Comparison of ENCODE assay signal across 14 mouse cellular contexts in the genomic region with DNA sequence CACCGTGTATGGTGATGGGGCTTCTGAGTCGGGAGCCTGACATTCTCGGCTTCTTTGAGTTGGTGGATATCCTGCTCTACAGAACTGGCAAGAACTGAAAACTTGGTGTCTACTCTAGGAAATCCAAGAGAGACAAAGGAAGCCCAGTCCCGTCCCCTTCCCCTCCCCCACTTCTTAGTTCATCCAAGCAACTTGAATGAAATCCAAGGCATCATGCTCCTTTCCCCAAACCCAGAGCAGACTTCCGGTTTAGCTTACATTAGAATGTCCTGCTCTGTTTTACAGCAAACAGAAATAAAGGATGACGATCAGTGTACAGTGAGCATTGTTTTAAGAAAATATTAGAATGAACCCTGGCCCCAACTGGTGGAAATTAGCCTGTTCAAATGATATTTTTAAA. TPM values are rescaled to one million over a fixed set of nuclear protein-coding genes. Genes with fewer than 3 reads are reported as not detected.
DNase-seq lines count a peak whose midpoint lies in the region; ATAC-seq and TF ChIP-seq lines count a peak whose summit lies in the region.
"Had no signal": no experiment of that assay in that cellular context is flagged by ENCODE, and none has a peak within 500 bp of the region (broad histone marks: within the 10 kb centered on the region; RNA-seq: fewer than 3 reads in every experiment).

No protein-coding gene starts in this region.

- no peak for TF ChIP-seq EP300 in heart, postnatal 0 days (IDR thresholded peaks at IDR 0.05; ENCODE audit: low read depth)

- no peaks in the 10 kb centered on the region for H3K36me3 ChIP-seq in heart, embryonic 13.5 days
- no peaks in the 10 kb centered on the region for H3K36me3 ChIP-seq in heart, embryonic 11.5 days (ENCODE audit: control insufficient read depth, insufficient read depth, low read length)
- no peaks in the 10 kb centered on the region for H3K36me3 ChIP-seq in lung, embryonic 15.5 days
- no peaks in the 10 kb centered on the region for H3K36me3 ChIP-seq in heart, postnatal 0 days (replicated peaks; ENCODE audit: control insufficient read depth, insufficient read depth, low read length)
- H3K36me3 ChIP-seq: hindbrain, embryonic 10.5 days had no signal

- H3K9ac ChIP-seq in heart, embryonic 13.5 days: no peak overlapping the region
- no peak overlapping the region for H3K9ac ChIP-seq in heart, embryonic 11.5 days (ENCODE audit: low read depth, low read length)
- H3K9ac ChIP-seq in lung, embryonic 15.5 days: no peak overlapping the region
- H3K9ac ChIP-seq in heart, postnatal 0 days (replicated peaks; ENCODE audit: low read depth, low read length): no peak overlapping the region
- H3K9ac ChIP-seq: forebrain, embryonic 13.5 days had no signal

- no peak overlapping the region for H3K4me2 ChIP-seq in heart, embryonic 13.5 days
- H3K4me2 ChIP-seq in heart, embryonic 11.5 days: no peak overlapping the region
- H3K4me2 ChIP-seq in lung, embryonic 15.5 days: no peak overlapping the region; the same call in 1 of the 2 replicates
- H3K4me2 ChIP-seq in heart, postnatal 0 days (ENCODE audit: low read depth, low read length): peak overlapping the region; percentile 13; the same call in 1 of the 2 replicates
- H3K4me2 ChIP-seq: forebrain, embryonic 13.5 days; liver, embryonic 11.5 days had no signal

- no peaks in the 10 kb centered on the region for H3K4me1 ChIP-seq in heart, embryonic 13.5 days
- no peaks in the 10 kb centered on the region for H3K4me1 ChIP-seq in heart, embryonic 11.5 days (ENCODE audit: control insufficient read depth, insufficient read depth, low read length)
- peaks cover 10% of the 10 kb centered on the region; the same call in 1 of the 2 replicates for H3K4me1 ChIP-seq in lung, embryonic 15.5 days
- H3K4me1 ChIP-seq in heart, postnatal 0 days (ENCODE audit: control insufficient read depth, insufficient read depth): no peaks in the 10 kb centered on the region
- H3K4me1 ChIP-seq: forebrain, embryonic 13.5 days had no signal

- no peak for DNase-seq in lung, adult 18-20 months
- peak; percentile 65 for DNase-seq in heart, postnatal 0 days (ENCODE audit: low spot score)
- peak; percentile 74 for DNase-seq in lung, postnatal 10 days
- no peak for DNase-seq in gastrocnemius, adult 2 months
- DNase-seq: cerebellum, adult 2 months; gastrocnemius, postnatal 10 days; thymus, postnatal 36 days had no signal

- ATAC-seq in heart, embryonic 13.5 days (ENCODE audit: extremely low read depth, insufficient number of reproducible peaks, low FRiP score, low TSS enrichment): no peak
- ATAC-seq in heart, embryonic 11.5 days (replicated peaks; ENCODE audit: insufficient number of reproducible peaks, low FRiP score, low TSS enrichment): no peak
- peak; percentile 17; the same call in 1 of the 2 replicates for ATAC-seq in lung, embryonic 15.5 days (ENCODE audit: borderline replicate concordance, extremely low read depth, low FRiP score, low TSS enrichment)
- peak; percentile 36 for ATAC-seq in heart, postnatal 0 days (ENCODE audit: insufficient read depth, low read depth)
- ATAC-seq: CD4-positive, CD25-positive, alpha-beta regulatory T cell, adult 4 months; forebrain, embryonic 13.5 days had no signal

- 55% methylated on average over 6 of the region's 6 CpGs for WGBS in heart, embryonic 13.5 days
- 67% methylated on average over 6 of the region's 6 CpGs for WGBS in heart, embryonic 11.5 days (ENCODE audit: insufficient replicate concordance)
- WGBS in lung, embryonic 15.5 days: 47% methylated on average over 6 of the region's 6 CpGs
- 49% methylated on average over 6 of the region's 6 CpGs for WGBS in heart, postnatal 0 days

- intact Hi-C loops in gastrocnemius, adult 2 months (cut with DNase I): no loop called here

- no peak overlapping the region for H3K4me3 ChIP-seq in heart, embryonic 13.5 days
- H3K4me3 ChIP-seq in heart, embryonic 11.5 days (ENCODE audit: low read depth, low read length): no peak overlapping the region
- H3K4me3 ChIP-seq in lung, embryonic 15.5 days: no peak overlapping the region
- no peak overlapping the region for H3K4me3 ChIP-seq in heart, postnatal 0 days (ENCODE audit: low read depth, low read length)
- H3K4me3 ChIP-seq in gastrocnemius, adult 2 months: no peak overlapping the region
- H3K4me3 ChIP-seq: forebrain, embryonic 13.5 days; hindbrain, embryonic 10.5 days had no signal

- H3K27me3 ChIP-seq in heart, embryonic 13.5 days (replicated peaks): no peaks in the 10 kb centered on the region
- H3K27me3 ChIP-seq in heart, embryonic 11.5 days (ENCODE audit: control insufficient read depth, insufficient read depth, low read length): no peaks in the 10 kb centered on the region
- H3K27me3 ChIP-seq in lung, embryonic 15.5 days: no peaks in the 10 kb centered on the region
- H3K27me3 ChIP-seq in heart, postnatal 0 days (ENCODE audit: control insufficient read depth, insufficient read depth, low read length): no peaks in the 10 kb centered on the region
- H3K27me3 ChIP-seq: forebrain, embryonic 13.5 days had no signal

- no peaks in the 10 kb centered on the region for H3K9me3 ChIP-seq in heart, embryonic 13.5 days
- H3K9me3 ChIP-seq in heart, embryonic 11.5 days (replicated peaks; ENCODE audit: control insufficient read depth, low read length): no peaks in the 10 kb centered on the region
- no peaks in the 10 kb centered on the region for H3K9me3 ChIP-seq in lung, embryonic 15.5 days
- no peaks in the 10 kb centered on the region for H3K9me3 ChIP-seq in heart, postnatal 0 days (replicated peaks; ENCODE audit: control insufficient read depth, low read length)
- H3K9me3 ChIP-seq: forebrain, embryonic 13.5 days; hindbrain, embryonic 10.5 days had no signal

- TF ChIP-seq CTCF in heart, postnatal 0 days (IDR thresholded peaks at IDR 0.05; ENCODE audit: low read depth): no peak
- no peak for TF ChIP-seq CTCF in gastrocnemius, adult 2 months (IDR thresholded peaks at IDR 0.05)

- H3K27ac ChIP-seq in heart, embryonic 13.5 days (replicated peaks): peak overlapping the region; percentile 68; the same call in 1 of the 2 replicates
- no peak overlapping the region for H3K27ac ChIP-seq in heart, embryonic 11.5 days (ENCODE audit: low read depth, low read length)
- peak overlapping the region; percentile 70 for H3K27ac ChIP-seq in lung, embryonic 15.5 days
- H3K27ac ChIP-seq in heart, postnatal 0 days (ENCODE audit: low read depth): peak overlapping the region; percentile 78
- no peak overlapping the region for H3K27ac ChIP-seq in gastrocnemius, adult 2 months
- H3K27ac ChIP-seq: forebrain, embryonic 13.5 days; hindbrain, embryonic 10.5 days had no signal

RNA-seq across cellular contexts. Expression of a gene that starts 12.1 kb away (rescaled TPM):
- polyA plus RNA-seq in heart, embryonic 13.5 days (2015; fragmentation: Nextera tagmentation; extraction: Ambion mirVana): 193 and 222 TPM in 2 replicates
- 229 and 233 TPM in 2 replicates for polyA plus RNA-seq in heart, embryonic 11.5 days (2014; fragmentation: Nextera tagmentation; extraction: Ambion mirVana)
- 296 TPM in 2 replicates for polyA plus RNA-seq in lung, embryonic 15.5 days (2015; fragmentation: Nextera tagmentation; extraction: Ambion mirVana)
- 31.0 and 31.9 TPM in 2 replicates for total RNA-seq in heart, postnatal 0 days (2014; rRNA removed; ENCODE audit: low replicate concordance)
- 157 and 172 TPM in 2 replicates for polyA plus RNA-seq in heart, postnatal 0 days (2015; fragmentation: Nextera tagmentation; extraction: Ambion mirVana)
- total RNA-seq in gastrocnemius, adult 2 months (2021): 10 to 100 TPM; 56.1 to 59.5 TPM

RNA-seq across cellular contexts. Expression of a gene that starts 27.5 kb away (rescaled TPM):
- polyA plus RNA-seq in heart, embryonic 13.5 days (2015; fragmentation: Nextera tagmentation; extraction: Ambion mirVana): 42.8 and 47.3 TPM in 2 replicates
- polyA plus RNA-seq in heart, embryonic 11.5 days (2014; fragmentation: Nextera tagmentation; extraction: Ambion mirVana): 53.7 and 62.6 TPM in 2 replicates
- 36.4 and 38.6 TPM in 2 replicates for polyA plus RNA-seq in lung, embryonic 15.5 days (2015; fragmentation: Nextera tagmentation; extraction: Ambion mirVana)
- total RNA-seq in heart, postnatal 0 days (2014; rRNA removed; ENCODE audit: low replicate concordance): 69.9 and 129 TPM in 2 replicates
- polyA plus RNA-seq in heart, postnatal 0 days (2015; fragmentation: Nextera tagmentation; extraction: Ambion mirVana): 33.9 and 43.0 TPM in 2 replicates
- total RNA-seq in gastrocnemius, adult 2 months (2021): 10 to 100 TPM; 13.4 to 15.6 TPM

RNA-seq across cellular contexts. Expression of a gene that starts 36.2 kb away (rescaled TPM):
- 32.6 and 37.3 TPM in 2 replicates for polyA plus RNA-seq in heart, embryonic 13.5 days (2015; fragmentation: Nextera tagmentation; extraction: Ambion mirVana)
- polyA plus RNA-seq in heart, embryonic 11.5 days (2014; fragmentation: Nextera tagmentation; extraction: Ambion mirVana): 34.7 and 36.4 TPM in 2 replicates
- 34.7 and 36.5 TPM in 2 replicates for polyA plus RNA-seq in lung, embryonic 15.5 days (2015; fragmentation: Nextera tagmentation; extraction: Ambion mirVana)
- 7.0 and 13.1 TPM in 2 replicates for total RNA-seq in heart, postnatal 0 days (2014; rRNA removed; ENCODE audit: low replicate concordance)
- polyA plus RNA-seq in heart, postnatal 0 days (2015; fragmentation: Nextera tagmentation; extraction: Ambion mirVana): 43.3 and 45.7 TPM in 2 replicates
- total RNA-seq in gastrocnemius, adult 2 months (2021): 10 to 100 TPM; 11.1 to 16.0 TPM

RNA-seq across cellular contexts. Expression of a gene that starts 47.8 kb away (rescaled TPM):
- polyA plus RNA-seq in heart, embryonic 13.5 days (2015; fragmentation: Nextera tagmentation; extraction: Ambion mirVana): 10.0 and 11.3 TPM in 2 replicates
- 13.8 and 14.7 TPM in 2 replicates for polyA plus RNA-seq in heart, embryonic 11.5 days (2014; fragmentation: Nextera tagmentation; extraction: Ambion mirVana)
- 10.8 and 13.3 TPM in 2 replicates for polyA plus RNA-seq in lung, embryonic 15.5 days (2015; fragmentation: Nextera tagmentation; extraction: Ambion mirVana)
- total RNA-seq in heart, postnatal 0 days (2014; rRNA removed; ENCODE audit: low replicate concordance): 42.6 and 55.0 TPM in 2 replicates
- 9.6 and 12.9 TPM in 2 replicates for polyA plus RNA-seq in heart, postnatal 0 days (2015; fragmentation: Nextera tagmentation; extraction: Ambion mirVana)
- 100 to 1,000 TPM; 193 to 217 TPM for total RNA-seq in gastrocnemius, adult 2 months (2021)

RNA-seq across cellular contexts. Expression of a gene that starts 59.8 kb away (rescaled TPM):
- polyA plus RNA-seq in heart, embryonic 13.5 days (2015; fragmentation: Nextera tagmentation; extraction: Ambion mirVana): 14.4 and 16.7 TPM in 2 replicates
- polyA plus RNA-seq in heart, embryonic 11.5 days (2014; fragmentation: Nextera tagmentation; extraction: Ambion mirVana): 23.4 and 23.7 TPM in 2 replicates
- 19.2 and 19.4 TPM in 2 replicates for polyA plus RNA-seq in lung, embryonic 15.5 days (2015; fragmentation: Nextera tagmentation; extraction: Ambion mirVana)
- total RNA-seq in heart, postnatal 0 days (2014; rRNA removed; ENCODE audit: low replicate concordance): 8.8 and 43.7 TPM in 2 replicates
- polyA plus RNA-seq in heart, postnatal 0 days (2015; fragmentation: Nextera tagmentation; extraction: Ambion mirVana): 24.9 and 27.1 TPM in 2 replicates
- 10 to 100 TPM; 18.9 to 20.6 TPM for total RNA-seq in gastrocnemius, adult 2 months (2021)

Comparison
In these comparisons a context has a peak if more than half of its experiments do, and no peak if none do; other contexts are left out.
1. ATAC-seq: peak in lung, embryonic 15.5 days (single experiment) and heart, postnatal 0 days (single experiment); none in heart, embryonic 13.5 days (single experiment) and heart, embryonic 11.5 days (single experiment).
2. H3K27ac ChIP-seq: peak in heart, embryonic 13.5 days (single experiment), lung, embryonic 15.5 days (single experiment) and heart, postnatal 0 days (single experiment); none in heart, embryonic 11.5 days (single experiment) and gastrocnemius, adult 2 months (single experiment).
3. DNase-seq: peak in heart, postnatal 0 days (single experiment) and lung, postnatal 10 days (single experiment); none in lung, adult 18-20 months (0 of 2) and gastrocnemius, adult 2 months (single experiment).